ENCODE assay signal across 8 mouse cellular contexts in genomic region chr4:105316478-105317206, GRCm38 (mm10).
DNase-seq lines count a peak whose midpoint lies in the region; TF ChIP-seq lines count a peak whose summit lies in the region.

No protein-coding gene starts in this region.

- H3K4me3 ChIP-seq in bone marrow, adult 2 months (replicated peaks; ENCODE audit: control insufficient read depth, low read depth, low read length): no peak overlapping the region

- TF ChIP-seq POLR2A in bone marrow, adult 2 months (IDR thresholded peaks at IDR 0.05; ENCODE audit: borderline replicate concordance, control insufficient read depth, low read depth, low read length): no peak

- no peak overlapping the region for H3K27ac ChIP-seq in bone marrow, adult 2 months (ENCODE audit: control insufficient read depth, insufficient read depth, low read depth, low read length, poor library complexity)

- intact Hi-C loops in left cerebral cortex, postnatal 36 days (cut with DNase I): loop anchor here (5.0 kb wide), 1 partner anchor 159 kb away; the partner anchor contains the start of gene Plpp3

- 2% methylated on average over 12 of the region's 12 CpGs for WGBS in bone marrow, adult 2 months

- DNase-seq in urinary bladder, postnatal 25 days (ENCODE audit: low spot score): peak; percentile 43
- no peak for DNase-seq in urinary bladder, postnatal 4 days (ENCODE audit: low spot score in 2 of 2)
- DNase-seq in lung, adult 18-20 months: peak; percentile 68 to 69
- DNase-seq in spleen, postnatal 4 days (ENCODE audit: low spot score in 2 of 2): peak; percentile 71 to 86
- DNase-seq in embryo, embryonic 10 days (ENCODE audit: low spot score): no peak
- no peak for DNase-seq in right cerebral cortex, adult 2 months (ENCODE audit: low spot score in 2 of 2)
- DNase-seq in left cerebral cortex, postnatal 36 days (ENCODE audit: low spot score in 2 of 2): no peak

- H3K4me1 ChIP-seq in bone marrow, adult 2 months (ENCODE audit: control insufficient read depth, insufficient read depth, low read length): no peaks in the 10 kb centered on the region; the same call in 1 of the 2 replicates

- TF ChIP-seq CTCF in bone marrow, adult 2 months (IDR thresholded peaks at IDR 0.05; ENCODE audit: control insufficient read depth, insufficient read depth, low read length): peak; percentile 81

Comparison
In these comparisons a context has a peak if more than half of its experiments do, and no peak if none do; other contexts are left out.
1. DNase-seq: peak in urinary bladder, postnatal 25 days (single experiment), lung, adult 18-20 months (2 of 2) and spleen, postnatal 4 days (2 of 2); none in urinary bladder, postnatal 4 days (0 of 2), embryo, embryonic 10 days (single experiment), right cerebral cortex, adult 2 months (0 of 2) and left cerebral cortex, postnatal 36 days (0 of 2).